Mouse (Mus musculus) spleen, adult 2 months (tissue): ENCODE results near the gene Edem1. TPM values are rescaled to one million over a fixed set of nuclear protein-coding genes. Genes with fewer than 3 reads are reported as not detected.

ENCODE experiments used
- DNase-seq, 2 experiments: peaks; one replicate each; pipeline versions ENCODE4 v3.0.0 to v3.0.0-alpha.2; 2012 to 2021; ENCODE audit warnings: low spot score in 2 of 2, low read depth in 1 of 2
- H3K27ac ChIP-seq: fragments of 200-500 bp; 2 replicates; pipeline ENCODE4 v1.5.1; 2012; ENCODE audit warnings: low read length, inconsistent platforms; ENCODE audit not compliant: insufficient read depth
- H3K27me3 ChIP-seq: fragments of 200-500 bp; 2 replicates; pipeline ENCODE4 v1.6.1; 2012; ENCODE audit warnings: mild to moderate bottlenecking, moderate library complexity, low read length, inconsistent platforms; ENCODE audit not compliant: control insufficient read depth, insufficient read depth
- H3K36me3 ChIP-seq: fragments of 200-500 bp; 2 replicates; pipeline ENCODE4 v1.6.1; 2012; ENCODE audit warnings: mild to moderate bottlenecking, low read length, inconsistent platforms; ENCODE audit not compliant: control insufficient read depth, insufficient read depth
- H3K4me1 ChIP-seq: fragments of 200-500 bp; 2 replicates; pipeline ENCODE4 v1.6.1; 2011; ENCODE audit warnings: inconsistent platforms; ENCODE audit not compliant: control insufficient read depth, insufficient read depth, insufficient read length
- H3K4me3 ChIP-seq: fragments of 200-500 bp; 2 replicates; pipeline ENCODE4 v1.5.1; 2011; ENCODE audit warnings: mild to moderate bottlenecking, inconsistent platforms; ENCODE audit not compliant: insufficient read depth, insufficient read length; ENCODE audit errors: extremely low read depth
- CTCF ChIP-seq: fragments of 200-500 bp; IDR thresholded peaks from 2 replicates; pipeline ENCODE4 v1.5.1; 2011; ENCODE audit warnings: mild to moderate bottlenecking, inconsistent platforms; ENCODE audit not compliant: insufficient read depth, insufficient read length, insufficient replicate concordance; ENCODE audit errors: extremely low read depth
- POLR2A ChIP-seq: fragments of 200-500 bp; IDR thresholded peaks from 2 replicates; pipeline ENCODE4 v1.6.1; 2011; ENCODE audit warnings: low read depth, low read length, inconsistent platforms
- WGBS: fragments of 180-500 bp; shearing (Covaris S2); methylation state at CpG from one replicate; pipeline ENCODE4 v1.1.7; 2018; 5-methylcytosine and 5-hydroxymethylcytosine counted together
- polyA plus RNA-seq: library from polyadenylated mRNA; depleted of rRNA; stranded (reverse); fragments of >200 nt; gene quantifications from 2 replicates; pipeline ENCODE4 v1.2.3, GENCODE M21; 2012

The Edem1 gene
- polyA plus RNA-seq, 1 experiment: 24.7 TPM

GRCm38 (mm10) chr6:108870421-108870820 is 42.0 kb downstream of the Edem1 start:
- no peaks in the 10 kb centered on the region for H3K27me3 ChIP-seq
- H3K4me3 ChIP-seq: no peak overlapping the region
- DNase-seq: no peak
- no peaks in the 10 kb centered on the region for H3K4me1 ChIP-seq
- H3K36me3 ChIP-seq: no peaks in the 10 kb centered on the region
- TF ChIP-seq POLR2A (no peak), CTCF (no peak)
- no peak overlapping the region for H3K27ac ChIP-seq
- 94% methylated on average over 2 of the region's 2 CpGs for WGBS

GRCm38 (mm10) chr6:108871251-108871650 is 42.8 kb downstream of the Edem1 start:
- Histone ChIP-seq H3K36me3 (no peaks in the 10 kb centered on the region), H3K27ac (no peak overlapping the region), H3K4me1 (no peaks in the 10 kb centered on the region), H3K27me3 (no peaks in the 10 kb centered on the region), H3K4me3 (no peak overlapping the region)
- WGBS: 94% methylated on average over 4 of the region's 4 CpGs
- TF ChIP-seq CTCF (no peak), POLR2A (no peak)
- no peak for DNase-seq

- H3K27ac ChIP-seq: no peak overlapping the region
- no peak overlapping the region for H3K4me3 ChIP-seq
- H3K4me1 ChIP-seq: no peaks in the 10 kb centered on the region
- DNase-seq: no peak
- H3K36me3 ChIP-seq: no peaks in the 10 kb centered on the region
- 57% methylated on average over 1 of the region's 1 CpGs for WGBS
- TF ChIP-seq CTCF (no peak), POLR2A (no peak)
- H3K27me3 ChIP-seq: no peaks in the 10 kb centered on the region
These were observed 46.9 kb downstream of the Edem1 start for GRCm38 (mm10) chr6:108875344-108875743.

- H3K27ac ChIP-seq: 0 out of 2 replicates have a peak overlapping the region, but pooled peaks have one; percentile 1
- H3K27me3 ChIP-seq: no peaks in the 10 kb centered on the region
- no peaks in the 10 kb centered on the region for H3K36me3 ChIP-seq
- peak overlapping the region; percentile 41 for H3K4me3 ChIP-seq
- H3K4me1 ChIP-seq: no peaks in the 10 kb centered on the region
- 4% methylated on average over 5 of the region's 5 CpGs for WGBS
- peak in 1 of 2 experiments; percentile 27 for DNase-seq
- TF ChIP-seq CTCF (no peak), POLR2A (no peak)
These were observed 47.6 kb downstream of the Edem1 start for GRCm38 (mm10) chr6:108876052-108876451.

GRCm38 (mm10) chr6:108876486-108876885 is 48.0 kb downstream of the Edem1 start:
- no peak for DNase-seq
- TF ChIP-seq CTCF (no peak), POLR2A (no peak)
- Histone ChIP-seq H3K4me1 (no peaks in the 10 kb centered on the region), H3K36me3 (no peaks in the 10 kb centered on the region), H3K27me3 (no peaks in the 10 kb centered on the region), H3K4me3 (no peak overlapping the region), H3K27ac (no peak overlapping the region)
- 61% methylated on average over 2 of the region's 2 CpGs for WGBS

- 36% methylated on average over 4 of the region's 4 CpGs for WGBS
- H3K4me3 ChIP-seq: no peak overlapping the region
- no peaks in the 10 kb centered on the region for H3K27me3 ChIP-seq
These were observed 52.0 kb downstream of the Edem1 start for GRCm38 (mm10) chr6:108880368-108881013.

GRCm38 (mm10) chr6:108881074-108881473 is 52.6 kb downstream of the Edem1 start:
- no peak overlapping the region for H3K27ac ChIP-seq
- H3K36me3 ChIP-seq: no peaks in the 10 kb centered on the region
- 88% methylated on average over 4 of the region's 4 CpGs for WGBS
- TF ChIP-seq CTCF (no peak), POLR2A (no peak)
- no peak overlapping the region for H3K4me3 ChIP-seq
- no peaks in the 10 kb centered on the region for H3K27me3 ChIP-seq
- no peaks in the 10 kb centered on the region for H3K4me1 ChIP-seq
- DNase-seq: no peak

More at GRCm38 (mm10) chr6:108880368-108881013, 52.0 kb downstream of the Edem1 start:
- no peak for DNase-seq
- Histone ChIP-seq H3K27ac (no peak overlapping the region), H3K36me3 (no peaks in the 10 kb centered on the region), H3K4me1 (no peaks in the 10 kb centered on the region)
- TF ChIP-seq POLR2A (no peak), CTCF (no peak)
